Mouse (Mus musculus): ENCODE measurements around the gene Gpr34. TPM values are rescaled to one million over a fixed set of nuclear protein-coding genes. Genes with fewer than 3 reads are reported as not detected.

The Gpr34 gene
- polyA plus RNA-seq, 1 experiment from 2014 or later: 2.7 TPM

GRCm38 (mm10) chrX:13621473-13621872 lies 10.4 kb upstream of the Gpr34 start:
- Histone ChIP-seq H3K4me2 (ENCODE audit: low read length) (no peak overlapping the region), H3K36me3 (ENCODE audit: control insufficient read depth, insufficient read depth) (no peaks in the 10 kb centered on the region), H3K9ac (replicated peaks; ENCODE audit: low read depth, low read length) (no peak overlapping the region), H3K4me3 (replicated peaks; ENCODE audit: low read length) (no peak overlapping the region), H3K27ac (ENCODE audit: low read length) (no peak overlapping the region), H3K4me1 (replicated peaks; ENCODE audit: control insufficient read depth, insufficient read depth, low read length) (no peaks in the 10 kb centered on the region), H3K9me3 (ENCODE audit: control insufficient read depth, low read length) (no peaks in the 10 kb centered on the region), H3K27me3 (replicated peaks; ENCODE audit: control insufficient read depth, insufficient read depth, low read length) (no peaks in the 10 kb centered on the region)
- 87% methylated on average over 4 of the region's 4 CpGs for WGBS
- no peak for ATAC-seq

GRCm38 (mm10) chrX:13622654-13623053 lies 9.2 kb upstream of the Gpr34 start:
- Histone ChIP-seq H3K36me3 (ENCODE audit: control insufficient read depth, insufficient read depth) (no peaks in the 10 kb centered on the region), H3K9ac (replicated peaks; ENCODE audit: low read depth, low read length) (no peak overlapping the region), H3K4me3 (replicated peaks; ENCODE audit: low read length) (no peak overlapping the region), H3K27ac (ENCODE audit: low read length) (no peak overlapping the region), H3K27me3 (replicated peaks; ENCODE audit: control insufficient read depth, insufficient read depth, low read length) (no peaks in the 10 kb centered on the region), H3K9me3 (ENCODE audit: control insufficient read depth, low read length) (no peaks in the 10 kb centered on the region), H3K4me1 (replicated peaks; ENCODE audit: control insufficient read depth, insufficient read depth, low read length) (no peaks in the 10 kb centered on the region), H3K4me2 (ENCODE audit: low read length) (no peak overlapping the region)
- ATAC-seq: no peak
- 76% methylated on average over 5 of the region's 5 CpGs for WGBS

- Histone ChIP-seq H3K27me3 (replicated peaks; ENCODE audit: control insufficient read depth, insufficient read depth, low read length) (no peaks in the 10 kb centered on the region), H3K9ac (replicated peaks; ENCODE audit: low read depth, low read length) (no peak overlapping the region), H3K27ac (ENCODE audit: low read length) (no peak overlapping the region), H3K4me3 (replicated peaks; ENCODE audit: low read length) (no peak overlapping the region), H3K36me3 (ENCODE audit: control insufficient read depth, insufficient read depth) (no peaks in the 10 kb centered on the region), H3K4me2 (ENCODE audit: low read length) (no peak overlapping the region), H3K4me1 (replicated peaks; ENCODE audit: control insufficient read depth, insufficient read depth, low read length) (no peaks in the 10 kb centered on the region), H3K9me3 (ENCODE audit: control insufficient read depth, low read length) (no peaks in the 10 kb centered on the region)
- 97% methylated on average over 1 of the region's 1 CpGs for WGBS
- no peak for ATAC-seq
Observed at GRCm38 (mm10) chrX:13636398-13636797, 4.5 kb downstream of the Gpr34 start.

- WGBS: 62% methylated on average over 2 of the region's 2 CpGs
- Histone ChIP-seq H3K9me3 (ENCODE audit: control insufficient read depth, low read length) (no peaks in the 10 kb centered on the region), H3K4me3 (replicated peaks; ENCODE audit: low read length) (no peak overlapping the region), H3K36me3 (ENCODE audit: control insufficient read depth, insufficient read depth) (no peaks in the 10 kb centered on the region), H3K27me3 (replicated peaks; ENCODE audit: control insufficient read depth, insufficient read depth, low read length) (no peaks in the 10 kb centered on the region), H3K4me1 (replicated peaks; ENCODE audit: control insufficient read depth, insufficient read depth, low read length) (no peaks in the 10 kb centered on the region), H3K27ac (ENCODE audit: low read length) (no peak overlapping the region), H3K9ac (replicated peaks; ENCODE audit: low read depth, low read length) (no peak overlapping the region), H3K4me2 (ENCODE audit: low read length) (no peak overlapping the region)
- ATAC-seq: no peak
Observed at GRCm38 (mm10) chrX:13638894-13639293, 7.0 kb downstream of the Gpr34 start.

- 84% methylated on average over 2 of the region's 2 CpGs for WGBS
- H3K9ac ChIP-seq (replicated peaks; ENCODE audit: low read depth, low read length): no peak overlapping the region
- H3K4me3 ChIP-seq (replicated peaks; ENCODE audit: low read length): no peak overlapping the region
- no peak overlapping the region for H3K4me2 ChIP-seq (ENCODE audit: low read length)
- H3K36me3 ChIP-seq (ENCODE audit: control insufficient read depth, insufficient read depth): no peaks in the 10 kb centered on the region
- no peak for ATAC-seq
- no peak overlapping the region for H3K27ac ChIP-seq (ENCODE audit: low read length)
- no peaks in the 10 kb centered on the region for H3K9me3 ChIP-seq (ENCODE audit: control insufficient read depth, low read length)
- no peaks in the 10 kb centered on the region for H3K27me3 ChIP-seq (replicated peaks; ENCODE audit: control insufficient read depth, insufficient read depth, low read length)
- H3K4me1 ChIP-seq (replicated peaks; ENCODE audit: control insufficient read depth, insufficient read depth, low read length): no peaks in the 10 kb centered on the region
Observed at GRCm38 (mm10) chrX:13651889-13652288, 20.0 kb downstream of the Gpr34 start.

GRCm38 (mm10) chrX:13652291-13652690 lies 20.4 kb downstream of the Gpr34 start:
- no peak overlapping the region for H3K4me3 ChIP-seq (replicated peaks; ENCODE audit: low read length)
- no peaks in the 10 kb centered on the region for H3K9me3 ChIP-seq (ENCODE audit: control insufficient read depth, low read length)
- H3K27ac ChIP-seq (ENCODE audit: low read length): no peak overlapping the region
- no peaks in the 10 kb centered on the region for H3K36me3 ChIP-seq (ENCODE audit: control insufficient read depth, insufficient read depth)
- WGBS: 96% methylated on average over 1 of the region's 1 CpGs
- H3K4me1 ChIP-seq (replicated peaks; ENCODE audit: control insufficient read depth, insufficient read depth, low read length): no peaks in the 10 kb centered on the region
- H3K9ac ChIP-seq (replicated peaks; ENCODE audit: low read depth, low read length): no peak overlapping the region
- no peaks in the 10 kb centered on the region for H3K27me3 ChIP-seq (replicated peaks; ENCODE audit: control insufficient read depth, insufficient read depth, low read length)
- no peak overlapping the region for H3K4me2 ChIP-seq (ENCODE audit: low read length)
- ATAC-seq: no peak

- no peaks in the 10 kb centered on the region for H3K9me3 ChIP-seq (ENCODE audit: control insufficient read depth, low read length)
- H3K4me3 ChIP-seq (replicated peaks; ENCODE audit: low read length): no peak overlapping the region
- no peaks in the 10 kb centered on the region for H3K36me3 ChIP-seq (ENCODE audit: control insufficient read depth, insufficient read depth)
- ATAC-seq: no peak
- H3K4me1 ChIP-seq (replicated peaks; ENCODE audit: control insufficient read depth, insufficient read depth, low read length): no peaks in the 10 kb centered on the region
- H3K27me3 ChIP-seq (replicated peaks; ENCODE audit: control insufficient read depth, insufficient read depth, low read length): no peaks in the 10 kb centered on the region
- H3K4me2 ChIP-seq (ENCODE audit: low read length): no peak overlapping the region
- H3K9ac ChIP-seq (replicated peaks; ENCODE audit: low read depth, low read length): no peak overlapping the region
- no peak overlapping the region for H3K27ac ChIP-seq (ENCODE audit: low read length)
- 77% methylated on average over 3 of the region's 3 CpGs for WGBS
Observed at GRCm38 (mm10) chrX:13655005-13655421, 23.1 kb downstream of the Gpr34 start.

GRCm38 (mm10) chrX:13655906-13656305 lies 24.0 kb downstream of the Gpr34 start:
- no peaks in the 10 kb centered on the region for H3K9me3 ChIP-seq (ENCODE audit: control insufficient read depth, low read length)
- 84% methylated on average over 6 of the region's 6 CpGs for WGBS
- no peak overlapping the region for H3K27ac ChIP-seq (ENCODE audit: low read length)
- H3K27me3 ChIP-seq (replicated peaks; ENCODE audit: control insufficient read depth, insufficient read depth, low read length): no peaks in the 10 kb centered on the region
- no peak for ATAC-seq
- no peaks in the 10 kb centered on the region for H3K4me1 ChIP-seq (replicated peaks; ENCODE audit: control insufficient read depth, insufficient read depth, low read length)
- no peak overlapping the region for H3K9ac ChIP-seq (replicated peaks; ENCODE audit: low read depth, low read length)
- no peaks in the 10 kb centered on the region for H3K36me3 ChIP-seq (ENCODE audit: control insufficient read depth, insufficient read depth)
- no peak overlapping the region for H3K4me2 ChIP-seq (ENCODE audit: low read length)
- no peak overlapping the region for H3K4me3 ChIP-seq (replicated peaks; ENCODE audit: low read length)

GRCm38 (mm10) chrX:13656721-13657120 lies 24.8 kb downstream of the Gpr34 start:
- Histone ChIP-seq H3K36me3 (ENCODE audit: control insufficient read depth, insufficient read depth) (no peaks in the 10 kb centered on the region), H3K9ac (replicated peaks; ENCODE audit: low read depth, low read length) (no peak overlapping the region), H3K4me2 (ENCODE audit: low read length) (no peak overlapping the region), H3K4me3 (replicated peaks; ENCODE audit: low read length) (no peak overlapping the region), H3K27ac (ENCODE audit: low read length) (no peak overlapping the region), H3K9me3 (ENCODE audit: control insufficient read depth, low read length) (no peaks in the 10 kb centered on the region), H3K27me3 (replicated peaks; ENCODE audit: control insufficient read depth, insufficient read depth, low read length) (no peaks in the 10 kb centered on the region), H3K4me1 (replicated peaks; ENCODE audit: control insufficient read depth, insufficient read depth, low read length) (no peaks in the 10 kb centered on the region)
- ATAC-seq: no peak
- WGBS: 6% methylated on average over 1 of the region's 1 CpGs

- WGBS: 77% methylated on average over 3 of the region's 3 CpGs
- Histone ChIP-seq H3K36me3 (ENCODE audit: control insufficient read depth, insufficient read depth) (no peaks in the 10 kb centered on the region), H3K9me3 (ENCODE audit: control insufficient read depth, low read length) (no peaks in the 10 kb centered on the region), H3K4me2 (ENCODE audit: low read length) (no peak overlapping the region), H3K4me3 (replicated peaks; ENCODE audit: low read length) (no peak overlapping the region), H3K27ac (ENCODE audit: low read length) (no peak overlapping the region), H3K27me3 (replicated peaks; ENCODE audit: control insufficient read depth, insufficient read depth, low read length) (no peaks in the 10 kb centered on the region), H3K9ac (replicated peaks; ENCODE audit: low read depth, low read length) (no peak overlapping the region), H3K4me1 (replicated peaks; ENCODE audit: control insufficient read depth, insufficient read depth, low read length) (no peaks in the 10 kb centered on the region)
- ATAC-seq: no peak
Observed at GRCm38 (mm10) chrX:13658616-13659140, 26.8 kb downstream of the Gpr34 start.
